Comparison of ENCODE assay signal across 15 mouse cellular contexts in the genomic region with DNA sequence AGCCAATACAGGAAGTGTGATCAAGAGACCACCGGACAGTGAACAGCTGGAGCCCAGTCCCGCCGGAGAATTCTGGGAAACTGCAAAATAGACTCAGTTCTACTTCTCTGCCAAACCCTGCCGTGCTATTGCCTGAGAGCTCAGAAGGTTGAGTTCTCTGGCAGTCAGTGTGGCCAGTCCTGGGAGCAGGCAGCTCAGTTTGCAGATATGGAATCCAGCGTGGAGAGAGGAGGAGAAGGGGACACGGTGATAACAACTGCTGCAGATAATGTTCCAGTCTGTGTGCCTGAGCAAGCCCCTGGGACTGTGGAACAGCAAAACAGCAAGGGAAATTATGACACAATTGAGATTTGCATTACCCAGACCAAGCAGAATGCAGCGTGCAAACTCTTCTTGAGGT. TPM values are rescaled to one million over a fixed set of nuclear protein-coding genes. Genes with fewer than 3 reads are reported as not detected.
DNase-seq lines count a peak whose midpoint lies in the region; ATAC-seq and TF ChIP-seq lines count a peak whose summit lies in the region.
"Had no signal": no experiment of that assay in that cellular context is flagged by ENCODE, and none has a peak within 500 bp of the region (broad histone marks: within the 10 kb centered on the region; RNA-seq: fewer than 3 reads in every experiment).

No protein-coding gene starts in this region.

- no peak for DNase-seq in embryonic facial prominence, embryonic 10.5 days (ENCODE audit: low spot score)
- DNase-seq in testis, postnatal 14 days (ENCODE audit: low spot score), result peak; percentile 36
- DNase-seq in testis, postnatal 10 days (ENCODE audit: low spot score), result no peak
- DNase-seq in heart, postnatal 0 days (ENCODE audit: low spot score), result peak; percentile 54
- DNase-seq in layer of hippocampus, postnatal 36 days, result no peak
- DNase-seq: adrenal gland, postnatal 36 days; cerebellum, adult 11-12 months; spleen, adult 18-20 months had no signal

- no peaks in the 10 kb centered on the region for H3K36me3 ChIP-seq in embryonic facial prominence, embryonic 12.5 days
- no peaks in the 10 kb centered on the region for H3K36me3 ChIP-seq in embryonic facial prominence, embryonic 10.5 days (replicated peaks)
- H3K36me3 ChIP-seq in heart, postnatal 0 days (replicated peaks; ENCODE audit: control insufficient read depth, insufficient read depth, low read length), result no peaks in the 10 kb centered on the region
- H3K36me3 ChIP-seq: hindbrain, embryonic 15.5 days had no signal

- H3K9ac ChIP-seq in embryonic facial prominence, embryonic 12.5 days, result no peak overlapping the region
- H3K9ac ChIP-seq in heart, postnatal 0 days (replicated peaks; ENCODE audit: low read depth, low read length), result 0 out of 2 replicates have a peak overlapping the region, but pooled peaks have one; percentile 26
- H3K9ac ChIP-seq: hindbrain, embryonic 15.5 days had no signal

- H3K27ac ChIP-seq in embryonic facial prominence, embryonic 12.5 days, result 0 out of 2 replicates have a peak overlapping the region, but pooled peaks have one; percentile 18
- H3K27ac ChIP-seq in embryonic facial prominence, embryonic 10.5 days (replicated peaks), result no peak overlapping the region
- peak overlapping the region; percentile 57 for H3K27ac ChIP-seq in heart, postnatal 0 days (ENCODE audit: low read depth)
- H3K27ac ChIP-seq: hindbrain, embryonic 15.5 days; left cerebral cortex, adult 2 months had no signal

- no peak for ATAC-seq in embryonic facial prominence, embryonic 12.5 days (ENCODE audit: insufficient number of reproducible peaks, insufficient read depth, low FRiP score, low TSS enrichment)
- peak; percentile 75 for ATAC-seq in heart, postnatal 0 days (ENCODE audit: insufficient read depth, low read depth)
- ATAC-seq in frontal cortex, adult (ENCODE audit: low TSS enrichment), result no peak
- no peak for ATAC-seq in erythroblast, adult 5-6 weeks (replicated peaks; ENCODE audit: low FRiP score, poor library complexity, severe bottlenecking)
- ATAC-seq: lung, postnatal 0 days had no signal

- H3K27me3 ChIP-seq in embryonic facial prominence, embryonic 12.5 days, result no peaks in the 10 kb centered on the region
- no peaks in the 10 kb centered on the region for H3K27me3 ChIP-seq in embryonic facial prominence, embryonic 10.5 days (replicated peaks; ENCODE audit: low read depth, poor library complexity, severe bottlenecking)
- no peaks in the 10 kb centered on the region for H3K27me3 ChIP-seq in heart, postnatal 0 days (ENCODE audit: control insufficient read depth, insufficient read depth, low read length)
- H3K27me3 ChIP-seq: hindbrain, embryonic 15.5 days had no signal

- 69% methylated on average over 7 of the region's 7 CpGs for WGBS in embryonic facial prominence, embryonic 12.5 days
- WGBS in embryonic facial prominence, embryonic 10.5 days, result 81% methylated on average over 7 of the region's 7 CpGs
- 9% methylated on average over 7 of the region's 7 CpGs for WGBS in heart, postnatal 0 days

- no peaks in the 10 kb centered on the region for H3K4me1 ChIP-seq in embryonic facial prominence, embryonic 12.5 days
- peaks cover 6% of the 10 kb centered on the region; the same call in 1 of the 2 replicates for H3K4me1 ChIP-seq in embryonic facial prominence, embryonic 10.5 days
- 0 out of 2 replicates have a peak, but pooled peaks cover 9% of the 10 kb centered on the region for H3K4me1 ChIP-seq in heart, postnatal 0 days (ENCODE audit: control insufficient read depth, insufficient read depth)

- no peaks in the 10 kb centered on the region for H3K9me3 ChIP-seq in embryonic facial prominence, embryonic 12.5 days
- H3K9me3 ChIP-seq in embryonic facial prominence, embryonic 10.5 days, result no peaks in the 10 kb centered on the region
- H3K9me3 ChIP-seq in heart, postnatal 0 days (replicated peaks; ENCODE audit: control insufficient read depth, low read length), result no peaks in the 10 kb centered on the region
- H3K9me3 ChIP-seq: hindbrain, embryonic 15.5 days had no signal

- no peak for TF ChIP-seq EP300 in heart, postnatal 0 days (IDR thresholded peaks at IDR 0.05; ENCODE audit: low read depth)

- TF ChIP-seq CTCF in heart, postnatal 0 days (IDR thresholded peaks at IDR 0.05; ENCODE audit: low read depth), result no peak

- no peak overlapping the region for H3K4me3 ChIP-seq in embryonic facial prominence, embryonic 12.5 days
- H3K4me3 ChIP-seq in embryonic facial prominence, embryonic 10.5 days, result no peak overlapping the region
- peak overlapping the region; percentile 19; the same call in 1 of the 2 replicates for H3K4me3 ChIP-seq in heart, postnatal 0 days (ENCODE audit: low read depth, low read length)
- H3K4me3 ChIP-seq: hindbrain, embryonic 15.5 days; left cerebral cortex, adult 2 months had no signal

- no peak overlapping the region for H3K4me2 ChIP-seq in embryonic facial prominence, embryonic 12.5 days (replicated peaks)
- peak overlapping the region; percentile 52 for H3K4me2 ChIP-seq in heart, postnatal 0 days (ENCODE audit: low read depth, low read length)
- H3K4me2 ChIP-seq: hindbrain, embryonic 15.5 days; liver, embryonic 11.5 days had no signal

RNA-seq across cellular contexts. Expression of a gene that starts 7.6 kb away (rescaled TPM):
- polyA plus RNA-seq in embryonic facial prominence, embryonic 12.5 days (2016; fragmentation: Nextera tagmentation; extraction: Ambion mirVana), result 0.37 and 0.55 TPM in 2 replicates
- polyA plus RNA-seq in embryonic facial prominence, embryonic 10.5 days (2016; fragmentation: Nextera tagmentation; extraction: Ambion mirVana), result 0.06 and 0.11 TPM in 2 replicates
- 3.7 and 5.4 TPM in 2 replicates for total RNA-seq in heart, postnatal 0 days (2014; rRNA removed; ENCODE audit: low replicate concordance)
- polyA plus RNA-seq in heart, postnatal 0 days (2015; fragmentation: Nextera tagmentation; extraction: Ambion mirVana), result 1.5 and 1.7 TPM in 2 replicates
- total RNA-seq in layer of hippocampus, postnatal 36 days (2021), result under 1 TPM; 0.32 to 0.33 TPM
- not detected in 2 replicates for total RNA-seq in erythroblast, adult 5-6 weeks (2015; ENCODE audit: low replicate concordance)
- total RNA-seq in erythroblast, adult 5-6 weeks (2017; ENCODE audit: low replicate concordance), result not detected in 2 replicates

Comparison
In these comparisons a context has a peak if more than half of its experiments do, and no peak if none do; other contexts are left out.
1. DNase-seq: peak in testis, postnatal 14 days (single experiment) and heart, postnatal 0 days (single experiment); none in embryonic facial prominence, embryonic 10.5 days (single experiment), testis, postnatal 10 days (single experiment) and layer of hippocampus, postnatal 36 days (0 of 2).